Mouse (Mus musculus) c-Kit-positive CD71-positive TER-119-negative erythroid progenitor cells, embryonic 14.5 days (primary cell): ENCODE data around the gene Dgcr6.
"Not testable (repeated sequence)": the region's sequence is repeated elsewhere in the genome, so short reads cannot be mapped to it uniquely, and the experiment has no call there.

ENCODE experiments used
- DNase-seq: peaks from one replicate; pipeline ENCODE4 v3.0.0-alpha.2; 2013; ENCODE audit warnings: low read depth

Dgcr6 gene

GRCm38 (mm10) chr16:18052731-18053202 is at the start of gene Dgcr6:
Dgcr6 (plus strand) TSS chr16:18052860.
- no peak for DNase-seq

DNA sequence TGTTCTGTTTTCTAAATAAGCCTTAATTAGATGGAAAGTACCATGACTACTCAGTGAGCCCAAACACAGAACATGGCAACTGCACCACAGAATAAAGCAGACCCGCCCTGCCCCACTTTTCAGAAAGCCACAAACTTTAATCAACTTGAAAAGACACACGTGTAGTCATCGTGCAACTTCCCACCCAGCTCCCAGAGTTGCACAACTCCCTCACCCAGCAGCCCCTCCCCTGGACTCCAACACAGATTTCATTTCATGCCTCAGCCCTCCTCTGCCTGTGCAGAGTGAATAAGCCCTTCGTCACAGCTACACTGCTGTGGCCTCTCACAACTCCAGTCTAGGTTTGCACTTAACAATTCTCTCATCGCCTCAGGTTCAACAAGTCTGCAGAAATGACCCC is 48.1 kb upstream of the Dgcr6 start:
- no peak for DNase-seq

DNA sequence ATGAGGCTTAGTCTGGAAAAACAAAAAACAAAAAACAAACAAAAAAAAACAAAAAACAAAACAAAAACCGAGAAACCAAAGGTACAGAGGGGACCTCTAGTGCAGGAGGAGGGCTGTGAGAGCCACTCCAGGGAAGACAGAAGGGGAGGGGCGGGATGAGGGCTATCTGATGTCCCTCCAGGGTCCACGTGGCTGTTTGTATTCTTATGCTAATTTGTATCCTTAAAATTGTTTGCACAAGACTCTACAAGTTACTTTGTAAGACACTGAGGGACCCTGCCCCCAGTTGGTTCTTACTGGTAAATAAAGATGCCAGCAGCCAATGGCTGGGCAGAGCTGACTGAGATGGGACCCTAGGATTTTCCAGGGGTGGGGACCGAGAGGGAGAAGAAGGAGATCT is 45.6 kb upstream of the Dgcr6 start:
- no peak for DNase-seq

GRCm38 (mm10) chr16:18011101-18011500 is 41.6 kb upstream of the Dgcr6 start:
- DNase-seq = no peak

GRCm38 (mm10) chr16:18016482-18016881 is 36.2 kb upstream of the Dgcr6 start:
- DNase-seq = not testable (repeated sequence)

GRCm38 (mm10) chr16:18022780-18023557 is 29.7 kb upstream of the Dgcr6 start:
- no peak for DNase-seq

DNA sequence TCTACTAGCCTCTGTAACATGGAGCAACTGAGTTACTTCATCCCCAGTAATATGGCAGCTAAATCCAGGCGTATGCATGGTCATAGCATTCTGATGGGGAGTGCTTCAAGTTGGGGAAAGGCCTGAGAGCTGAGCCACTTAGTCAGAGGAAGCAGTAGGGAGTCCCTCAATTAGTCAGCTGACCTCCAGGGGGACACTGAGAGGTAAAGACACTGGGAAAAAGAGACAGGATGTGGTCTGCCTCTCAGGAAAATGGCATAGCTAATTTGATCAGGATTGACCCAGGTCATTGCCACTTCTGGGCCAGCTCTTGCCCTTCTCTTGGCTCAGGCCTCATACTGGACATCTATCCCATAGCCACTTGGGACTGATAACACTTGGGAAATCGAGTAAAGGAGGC is 25.3 kb upstream of the Dgcr6 start:
- no peak for DNase-seq

DNA sequence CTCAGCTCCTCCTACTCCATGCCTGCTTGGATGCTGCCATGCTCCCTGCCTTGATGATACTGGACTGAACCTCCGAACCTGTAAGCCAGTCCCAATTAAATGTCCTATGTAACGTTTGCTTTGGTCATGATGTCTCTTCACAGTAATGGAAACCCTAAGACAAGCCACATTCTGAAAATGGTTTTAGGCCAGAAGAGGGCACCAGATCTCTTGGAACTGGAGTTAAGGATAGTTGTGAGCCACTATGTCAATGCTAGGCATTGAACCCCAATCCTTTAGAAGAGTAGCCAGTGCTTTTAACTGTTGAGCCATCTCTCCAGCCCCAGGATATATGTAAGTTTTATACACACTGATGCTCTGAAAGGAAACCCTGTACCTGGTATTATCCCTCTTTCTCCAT is 20.9 kb upstream of the Dgcr6 start:
- DNase-seq = no peak

- no peak for DNase-seq
Measured at GRCm38 (mm10) chr16:18033289-18033688, 19.4 kb upstream of the Dgcr6 start.

GRCm38 (mm10) chr16:18034286-18034685 is 18.4 kb upstream of the Dgcr6 start:
- DNase-seq = no peak

DNA sequence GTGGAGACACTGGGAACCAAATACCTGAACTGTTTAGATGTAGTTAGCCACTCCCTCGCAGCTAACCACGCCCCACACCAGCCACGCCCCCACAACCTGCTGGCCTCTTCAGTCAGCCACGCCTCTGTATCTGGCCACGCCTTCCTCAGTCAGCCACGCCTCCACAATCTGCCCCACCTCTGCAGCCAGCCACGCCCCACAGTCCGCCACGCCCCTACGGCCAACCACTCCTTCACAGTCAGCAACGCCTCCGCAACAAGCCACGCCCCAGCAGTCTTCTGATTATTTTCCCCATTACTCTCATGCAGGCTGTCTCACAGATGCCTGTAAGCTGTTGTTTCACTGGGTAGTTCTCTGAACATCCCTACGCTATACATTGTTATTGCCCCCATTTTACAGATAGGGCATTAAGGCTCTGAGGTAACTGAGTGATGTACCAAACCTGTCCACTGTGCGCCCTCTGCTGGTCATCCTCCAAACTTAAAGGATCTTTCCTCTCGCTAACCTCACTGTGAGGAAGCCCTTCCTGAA is 16.2 kb upstream of the Dgcr6 start:
- peak; percentile 87 for DNase-seq

DNA sequence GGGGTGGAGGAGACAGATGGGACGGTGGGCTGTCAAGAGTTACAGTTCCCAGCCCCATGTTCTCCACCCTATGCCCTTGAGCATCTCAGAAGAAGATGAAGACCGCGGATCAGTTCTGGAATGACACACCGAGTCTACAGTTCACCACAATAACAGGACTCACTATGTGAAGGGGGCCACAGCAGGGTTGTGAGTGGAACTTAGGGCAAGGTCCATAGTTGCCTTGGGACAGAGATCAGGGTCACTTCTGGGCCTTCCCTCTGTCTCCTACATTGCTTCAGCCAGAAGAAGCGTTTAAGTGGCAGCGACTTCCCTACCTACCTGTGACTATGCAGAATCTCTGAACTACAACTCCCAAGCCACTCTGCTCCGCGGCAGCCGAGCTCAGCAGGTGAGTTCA is 15.6 kb upstream of the Dgcr6 start:
- no peak for DNase-seq

DNA sequence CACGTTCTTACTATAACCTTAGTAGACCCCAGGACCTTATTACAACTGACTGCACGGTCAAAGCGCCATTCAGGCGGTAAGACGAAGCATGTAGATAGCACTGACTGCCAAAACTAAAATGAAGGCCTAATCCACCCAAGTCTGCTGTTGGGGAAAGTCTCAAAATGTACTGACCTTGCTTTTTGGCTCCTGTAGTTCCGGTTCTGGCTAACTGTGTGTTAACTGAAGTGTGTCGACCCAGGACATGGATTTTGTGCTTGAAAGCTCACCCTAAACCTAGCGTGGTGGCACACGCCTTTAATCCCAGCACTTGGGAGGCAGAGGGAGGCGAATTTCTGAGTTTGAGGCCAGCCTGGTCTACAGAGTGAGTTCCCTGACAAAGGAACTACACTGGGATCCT is 7.7 kb upstream of the Dgcr6 start:
- no peak for DNase-seq

GRCm38 (mm10) chr16:18047660-18048059 is 5.0 kb upstream of the Dgcr6 start:
- no peak for DNase-seq

GRCm38 (mm10) chr16:18048071-18048470 is 4.6 kb upstream of the Dgcr6 start:
- no peak for DNase-seq

DNA sequence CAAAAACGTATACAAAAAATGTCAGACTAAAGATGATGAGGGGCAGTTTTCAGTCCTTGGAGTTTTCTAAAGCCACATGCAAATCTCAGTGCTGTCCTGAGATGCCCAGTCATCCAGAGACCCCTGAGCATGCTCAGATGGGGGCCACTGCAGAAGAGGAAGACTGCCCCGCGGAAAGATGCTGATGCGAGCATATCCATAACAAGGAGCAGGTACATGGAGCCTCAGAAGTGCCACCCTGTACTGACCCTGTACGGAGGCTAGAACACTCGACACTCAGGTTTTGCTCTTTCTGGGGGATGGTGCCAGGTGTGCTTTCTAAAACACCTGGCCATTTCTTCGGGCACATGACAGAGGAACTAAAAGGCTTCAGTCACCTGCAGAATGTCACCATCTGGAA is 338 bp upstream of the Dgcr6 start:
- DNase-seq = no peak

GRCm38 (mm10) chr16:18056215-18056614 is 3.6 kb downstream of the Dgcr6 start:
- DNase-seq = no peak

GRCm38 (mm10) chr16:18058331-18058731 is 5.7 kb downstream of the Dgcr6 start:
- DNase-seq = no peak

- DNase-seq = no peak
Measured at GRCm38 (mm10) chr16:18059243-18059642, 6.6 kb downstream of the Dgcr6 start.

DNA sequence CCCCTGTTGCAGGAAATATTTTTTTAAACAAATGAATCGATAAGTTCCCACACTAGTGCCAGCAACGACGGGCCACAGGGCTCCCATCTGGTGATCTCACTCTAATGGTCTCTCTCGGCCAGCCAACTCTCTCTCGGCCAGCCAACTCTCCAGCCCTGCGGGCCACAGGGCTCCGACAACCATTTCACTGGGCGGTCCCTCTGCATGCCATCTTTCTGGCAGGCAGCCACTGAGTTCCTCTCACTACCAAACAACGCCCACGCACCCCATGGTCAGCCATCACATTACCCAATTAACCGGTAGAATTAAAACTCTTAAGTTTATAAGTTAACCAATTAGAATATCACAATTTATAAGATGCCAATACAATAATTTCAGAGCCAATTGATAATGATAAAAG is 8.5 kb downstream of the Dgcr6 start:
- no peak for DNase-seq

- DNase-seq = peak; percentile 88
Measured at GRCm38 (mm10) chr16:18066060-18067009, 13.7 kb downstream of the Dgcr6 start.

- DNase-seq = no peak
Measured at GRCm38 (mm10) chr16:18068653-18069376, 16.2 kb downstream of the Dgcr6 start.
